Mouse (Mus musculus) B cell, adult 67 days (primary cell): ENCODE results near the gene Zfp420. TPM values are rescaled to one million over a fixed set of nuclear protein-coding genes. Genes with fewer than 3 reads are reported as not detected.

ENCODE experiments used
- total RNA-seq, 2 experiments: library from RNA; stranded (reverse); gene quantifications; 4 replicates each; pipeline ENCODE4 v1.2.4; 2023

Gene Zfp420
- total RNA-seq = 10 to 100 TPM; 14.2 to 17.1 TPM

DNA sequence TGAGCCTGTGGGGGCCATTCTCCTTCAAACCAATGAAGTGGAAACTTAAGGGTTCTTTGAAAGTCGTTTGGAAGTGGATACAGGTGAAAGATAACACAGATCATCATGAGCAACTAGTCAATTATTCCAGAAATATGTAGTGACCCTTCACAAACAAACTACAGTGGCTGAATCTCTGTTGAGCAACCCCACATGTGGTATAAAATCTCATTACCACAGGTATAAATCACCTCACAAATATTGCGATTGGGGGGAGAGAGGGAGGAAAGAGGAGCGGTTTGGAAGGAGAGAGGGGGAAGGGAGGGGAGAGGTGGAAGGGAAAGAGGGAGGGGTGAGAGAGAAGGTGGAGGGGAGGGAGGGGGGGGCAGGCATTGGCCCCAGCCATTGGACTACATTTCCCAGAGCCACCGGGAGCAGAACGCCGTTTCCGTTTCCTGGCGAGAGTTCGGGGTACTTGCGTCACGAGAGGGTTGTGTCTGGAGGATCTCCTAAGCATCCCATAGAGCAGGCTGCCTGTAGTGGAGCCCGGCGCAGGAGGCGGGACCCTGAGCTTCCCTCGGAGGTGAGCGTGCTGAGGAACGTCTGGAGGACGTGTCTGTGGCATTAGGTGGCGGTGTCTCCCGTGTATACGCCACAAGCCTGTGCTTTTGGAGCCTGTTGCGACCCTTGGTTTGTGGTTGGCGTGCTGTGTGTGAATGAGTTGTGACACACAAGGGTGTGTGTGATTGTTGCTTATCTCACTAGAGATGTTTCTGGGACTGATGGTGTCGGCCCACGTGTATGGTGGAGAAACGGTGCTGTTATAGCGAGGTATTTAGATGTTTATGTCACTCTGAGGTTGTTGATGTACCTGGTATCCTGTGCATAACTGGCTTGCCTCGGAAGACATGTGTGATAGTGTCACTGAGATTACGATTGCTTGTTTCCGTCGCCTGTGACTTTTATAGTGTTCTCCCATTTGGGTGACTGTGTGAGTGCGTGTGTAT lies at the start of gene Zfp420:
TSS of gene Zfp420 (plus strand) at position 448 of the 986 bp plus-strand sequence.

DNA sequence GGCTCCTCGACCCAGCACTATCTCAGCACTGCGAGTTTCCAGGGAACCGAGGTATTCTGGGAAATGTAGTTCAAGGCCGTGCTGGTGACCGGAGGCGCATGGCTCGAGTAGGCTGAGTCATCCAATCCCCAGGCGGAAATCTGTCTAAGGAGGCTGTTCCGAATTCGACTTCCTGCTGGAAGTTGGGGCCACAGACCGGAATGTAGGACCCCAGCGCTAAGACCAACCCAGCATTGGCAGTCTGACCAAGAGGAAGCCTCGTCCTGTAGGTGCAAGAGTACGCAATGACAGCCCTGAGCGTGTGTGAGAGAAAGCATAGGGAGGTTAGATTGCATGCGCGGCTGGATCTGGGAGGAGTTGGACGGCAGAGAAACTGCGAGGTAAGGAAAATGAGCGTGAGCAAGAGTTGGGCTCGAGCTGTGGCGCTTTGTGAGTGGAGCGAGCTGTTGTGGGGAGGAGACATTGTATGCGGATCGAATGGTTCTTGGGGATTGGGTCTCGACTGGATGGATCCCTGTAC lies 43.8 kb upstream of the Zfp420 start, which contains the start of gene Zfp790:
TSS of gene Zfp790 (plus strand) at position 205 of the 520 bp plus-strand sequence.

DNA sequence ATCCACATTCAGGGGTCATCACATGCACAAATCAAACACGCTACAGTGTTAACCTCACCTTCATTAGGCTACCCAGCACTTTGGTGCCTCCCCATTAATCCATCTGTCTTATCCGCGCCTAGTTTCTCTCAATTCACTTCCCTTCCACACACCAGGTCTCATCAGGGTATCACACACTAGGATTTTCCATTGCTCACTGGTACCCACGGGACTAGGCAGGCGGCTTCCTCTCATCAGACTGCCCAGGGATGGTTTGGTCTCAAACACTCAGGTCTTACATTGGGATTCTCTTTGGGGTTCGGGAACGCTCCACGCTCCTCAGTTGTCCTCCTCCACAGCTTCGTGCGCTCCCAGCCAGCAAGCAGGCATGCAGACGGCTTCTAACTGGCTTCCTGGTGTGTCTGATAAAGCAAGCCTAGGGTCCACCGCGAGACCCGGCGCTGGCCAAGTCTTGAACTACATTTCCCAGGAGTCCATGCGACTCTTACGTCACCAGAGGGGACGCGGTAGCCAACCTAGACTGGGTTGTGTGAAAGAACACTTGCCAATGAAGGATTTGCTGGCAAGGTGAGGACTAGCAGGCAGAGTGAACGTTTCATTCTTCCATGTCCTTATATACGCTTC lies 6.4 kb upstream of the Zfp420 start, which contains the start of gene Zfp940:
TSS of gene Zfp940 (minus strand) at position 451 of the 624 bp plus-strand sequence.

DNA sequence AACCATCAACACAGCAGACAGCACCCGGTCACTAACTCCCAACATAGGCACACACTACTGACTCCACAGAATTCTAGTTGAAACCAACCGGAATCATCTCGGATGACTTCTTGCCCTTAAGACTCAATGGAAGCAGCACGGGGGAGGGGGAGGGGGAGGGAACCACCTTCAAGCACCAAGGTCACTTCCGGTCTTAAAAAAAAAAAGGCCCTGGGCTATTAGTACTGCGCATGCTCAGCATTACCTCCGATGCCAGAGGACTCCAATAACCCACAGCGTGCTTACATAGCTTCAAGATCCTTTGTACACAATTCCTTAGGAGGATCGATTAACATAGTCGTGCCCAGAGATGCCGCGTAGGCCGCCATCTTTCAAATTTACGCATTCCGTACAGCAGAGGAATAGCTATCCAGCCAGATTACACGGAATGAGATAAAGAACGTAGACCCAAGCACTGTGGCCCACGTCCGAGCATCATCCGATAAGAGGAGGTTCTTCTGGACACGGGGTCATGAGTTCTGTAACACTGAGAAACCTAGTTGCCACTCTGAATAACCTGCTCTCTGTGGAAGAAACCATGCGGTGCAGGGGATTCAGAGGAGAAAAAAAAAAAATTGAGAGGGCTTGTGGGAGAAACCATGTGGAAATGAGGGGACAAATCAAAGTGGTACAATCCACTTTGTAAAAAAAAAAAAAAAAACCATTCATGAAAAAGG lies 46.3 kb downstream of the Zfp420 start, which contains the start of gene Zfp27:
TSS of gene Zfp27 (minus strand) at position 607 of the 716 bp plus-strand sequence.

DNA sequence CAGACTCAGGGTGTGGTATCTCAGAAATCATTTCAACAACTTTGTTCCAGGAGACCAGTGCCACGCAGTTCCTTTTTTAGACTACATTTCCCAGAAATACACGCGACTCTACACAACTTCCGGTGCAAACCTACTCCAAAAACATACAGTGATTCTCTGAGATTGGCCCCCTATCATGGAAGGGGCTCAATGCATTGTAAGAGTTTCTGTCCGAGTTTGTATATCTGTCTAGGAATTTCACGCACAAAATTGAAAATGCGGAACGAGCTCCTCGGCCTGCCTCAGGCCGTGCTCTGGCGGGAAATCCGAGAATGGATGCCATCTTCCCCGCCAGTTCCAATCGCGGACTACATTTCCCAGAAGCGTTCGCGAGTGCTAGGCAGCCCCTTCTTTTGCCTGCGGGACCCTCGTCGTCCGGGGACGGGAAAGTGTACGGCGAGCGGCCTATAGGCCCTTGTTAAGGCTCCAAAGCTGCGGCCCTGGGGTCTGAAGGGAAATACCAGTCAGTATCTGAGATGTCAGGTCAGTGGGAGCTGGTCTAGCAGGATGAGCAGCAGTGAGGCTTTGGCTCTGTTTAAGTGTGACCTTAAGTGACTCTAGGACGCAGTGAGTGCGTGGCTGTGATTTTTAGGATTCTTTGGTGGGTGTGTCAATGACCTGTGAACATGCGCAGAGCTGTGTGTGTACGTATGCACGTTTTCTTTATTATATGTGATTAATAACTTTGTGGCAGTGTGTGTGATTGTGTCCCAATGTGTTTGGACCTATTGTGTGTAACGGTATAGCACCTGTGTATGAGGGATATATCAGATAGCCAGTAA lies 48.6 kb downstream of the Zfp420 start, which contains the start of gene Zfp383:
TSS of gene Zfp383 (plus strand) at position 94 of the 821 bp plus-strand sequence.

Other genes starting within 250 kb of the Zfp420 start
- gene Catsperg2, start 132.9 kb upstream of the Zfp420 start, total RNA-seq = not detected
- 10 to 100 TPM; 22.8 to 26.3 TPM for gene Zfp84, start 91.4 kb upstream of the Zfp420 start, total RNA-seq
- under 1 TPM; 0.64 to 0.92 TPM for gene Zfp30, start 76.0 kb upstream of the Zfp420 start, total RNA-seq
- 10 to 100 TPM; 12.4 to 19.6 TPM for gene Zfp790, start 43.9 kb upstream of the Zfp420 start, total RNA-seq
- 1 to 10 TPM; 3.9 to 5.1 TPM for gene Zfp940, start 6.3 kb upstream of the Zfp420 start, total RNA-seq
- gene Zfp27, start 46.6 kb downstream of the Zfp420 start, total RNA-seq = 10 to 100 TPM in 1 of 2 experiments, 1 to 10 TPM in 1; 9.9 to 14.7 TPM
- gene Zfp383, start 48.2 kb downstream of the Zfp420 start, total RNA-seq = 1 to 10 TPM; 6.1 to 6.6 TPM
- gene Zfp74, start 94.1 kb downstream of the Zfp420 start, total RNA-seq = 10 to 100 TPM; 10.6 to 12.3 TPM
- 10 to 100 TPM; 17.1 to 24.5 TPM for gene Zfp568, start 124.0 kb downstream of the Zfp420 start, total RNA-seq
- gene Zfp14, start 191.4 kb downstream of the Zfp420 start, total RNA-seq = 1 to 10 TPM; 4.7 to 5.9 TPM
- gene Zfp82, start 212.9 kb downstream of the Zfp420 start, total RNA-seq = 1 to 10 TPM; 5.9 to 7.3 TPM
- not detected for gene Gm26920, start 230.4 kb downstream of the Zfp420 start, total RNA-seq
- 10 to 100 TPM in 1 of 2 experiments, 1 to 10 TPM in 1; 7.1 to 12.0 TPM for gene Zfp566, start 230.5 kb downstream of the Zfp420 start, total RNA-seq
- 10 to 100 TPM; 33.0 to 37.9 TPM for gene Zfp260, start 234.8 kb downstream of the Zfp420 start, total RNA-seq